Mouse (Mus musculus) kidney, adult 18-20 months (tissue): ENCODE measurements around the gene Aqp5.

Experiments used
- DNase-seq: peaks from one replicate; pipeline ENCODE4 v3.0.0; 2021

Aqp5 gene

DNA sequence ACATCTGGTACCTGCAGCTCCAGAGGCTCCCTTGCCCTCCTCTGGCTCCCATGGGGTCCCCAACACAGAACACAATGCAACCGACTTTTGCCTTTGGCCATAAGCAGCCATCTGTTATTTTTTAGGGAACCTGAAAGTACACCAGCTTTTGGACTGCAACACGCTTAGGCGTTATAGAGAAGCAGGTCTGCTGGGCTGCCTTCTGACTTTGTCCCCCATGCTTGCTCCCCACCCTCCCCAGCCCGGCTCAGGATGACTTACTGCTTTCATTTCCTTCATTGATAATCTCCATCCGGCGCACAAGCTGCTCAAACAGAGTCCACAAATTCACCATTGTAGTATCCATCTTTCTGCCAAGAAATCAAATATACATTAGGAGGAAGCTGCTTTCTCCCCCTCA, 52.0 kb downstream of the Aqp5 start:
- no peak for DNase-seq

DNA sequence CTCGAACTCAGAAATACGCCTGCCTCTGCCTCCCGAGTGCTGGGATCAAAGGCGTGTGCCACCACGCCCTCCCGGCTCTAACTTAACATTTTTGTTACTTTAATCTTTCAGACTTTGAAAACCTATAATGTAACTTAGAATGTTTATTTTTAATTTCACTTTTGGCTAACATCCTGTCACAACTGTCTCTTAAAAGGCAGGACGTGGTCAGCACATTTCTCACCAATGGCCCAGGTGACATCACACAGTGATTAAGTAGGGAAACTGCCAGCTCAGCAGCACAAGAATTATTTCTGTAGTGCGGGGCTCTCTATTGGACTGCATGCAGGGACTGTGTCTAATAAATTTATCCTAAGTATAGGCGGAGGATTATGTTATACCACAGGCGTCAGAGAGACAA, 53.2 kb downstream of the Aqp5 start:
- no peak for DNase-seq
